Mouse (Mus musculus) lung, postnatal 0 days (tissue): ENCODE data around the gene Fam131b. TPM values are rescaled to one million over a fixed set of nuclear protein-coding genes. Genes with fewer than 3 reads are reported as not detected.

Experiments used
- ATAC-seq: fragments of 200-750 bp; cut with Nextera tagmentation; 2 replicates; pipeline ENCODE4 v1.8.0; 2017; ENCODE audit warnings: moderate library complexity
- DNase-seq: peaks from one replicate; pipeline ENCODE4 v3.0.0-alpha.2; 2016; ENCODE audit warnings: low spot score
- H3K27ac ChIP-seq: fragments of 300-500 bp; sonication (generic); 2 replicates; pipeline ENCODE4 v1.5.1; 2014; ENCODE audit warnings: antibody characterized with exemption, mild to moderate bottlenecking, low read length, mixed read lengths
- H3K27me3 ChIP-seq: fragments of 300-500 bp; sonication (generic); replicated peaks from 2 replicates; pipeline ENCODE4 v1.6.1; 2014; ENCODE audit warnings: low read length, mixed read lengths; ENCODE audit not compliant: insufficient read depth
- H3K36me3 ChIP-seq: fragments of 300-500 bp; sonication (generic); 2 replicates; pipeline ENCODE4 v1.6.1; 2014; ENCODE audit warnings: low read length, mixed read lengths; ENCODE audit not compliant: insufficient read depth
- H3K4me1 ChIP-seq: fragments of 300-500 bp; sonication (generic); 2 replicates; pipeline ENCODE4 v1.6.1; 2014; ENCODE audit warnings: antibody characterized with exemption, low read depth, low read length, mixed read lengths; ENCODE audit not compliant: insufficient read depth
- H3K4me2 ChIP-seq: fragments of 300-500 bp; sonication (generic); replicated peaks from 2 replicates; pipeline ENCODE4 v1.6.1; 2014; ENCODE audit warnings: low read depth, mild to moderate bottlenecking, low read length, moderate library complexity, mixed read lengths
- H3K4me3 ChIP-seq: fragments of 300-500 bp; sonication (generic); 2 replicates; pipeline ENCODE4 v1.5.1; 2014; ENCODE audit warnings: low read depth, low read length
- H3K9ac ChIP-seq: fragments of 300-500 bp; sonication (generic); replicated peaks from 2 replicates; pipeline ENCODE4 v1.6.1; 2014; ENCODE audit warnings: low read depth, mild to moderate bottlenecking
- H3K9me3 ChIP-seq: fragments of 300-500 bp; sonication (generic); 2 replicates; pipeline ENCODE4 v1.6.1; 2016; ENCODE audit warnings: low read length, mixed read lengths
- CTCF ChIP-seq: IDR thresholded peaks from 2 replicates; pipeline ENCODE4 v1.5.1; 2016; ENCODE audit warnings: antibody characterized with exemption, mild to moderate bottlenecking
- EP300 ChIP-seq: IDR thresholded peaks from 2 replicates; pipeline ENCODE4 v1.6.1; 2016; ENCODE audit warnings: antibody characterized with exemption, mild to moderate bottlenecking, control low read depth
- WGBS: fragments of 180-500 bp; shearing (Covaris S2); extraction: QIAGEN DNeasy Blood & Tissue Kit; methylation state at CpG from one replicate; pipeline ENCODE4 v1.1.7; 2014; 5-methylcytosine and 5-hydroxymethylcytosine counted together
- polyA plus RNA-seq: library from polyadenylated mRNA; unstranded; fragments of >200 nt; fragmentation: Nextera tagmentation; extraction: Ambion mirVana; gene quantifications from 2 replicates; pipeline ENCODE4 v1.2.1, GENCODE M21; 2015

Fam131b gene
- polyA plus RNA-seq, 1 experiment from 2014 or later = not detected

GRCm38 (mm10) chr6:42362497-42362896 lies 38.1 kb upstream of the Fam131b start:
- peak; percentile 7 for ATAC-seq
- TF ChIP-seq EP300 = no peak
- no peak for TF ChIP-seq CTCF
- DNase-seq = no peak
- H3K4me1 ChIP-seq = no peaks in the 10 kb centered on the region; the same call in 1 of the 2 replicates
- no peaks in the 10 kb centered on the region for H3K27me3 ChIP-seq
- H3K36me3 ChIP-seq = peaks cover 26% of the 10 kb centered on the region
- no peak overlapping the region for H3K4me3 ChIP-seq
- H3K27ac ChIP-seq = peak overlapping the region; percentile 62
- H3K9ac ChIP-seq = no peak overlapping the region
- no peaks in the 10 kb centered on the region for H3K9me3 ChIP-seq
- WGBS = 67% methylated on average over 1 of the region's 1 CpGs
- H3K4me2 ChIP-seq = no peak overlapping the region

GRCm38 (mm10) chr6:42362074-42362473 lies 37.6 kb upstream of the Fam131b start:
- ATAC-seq = no peak
- no peak for DNase-seq
- WGBS = 50% methylated on average over 1 of the region's 1 CpGs
- Histone ChIP-seq H3K4me2 (no peak overlapping the region), H3K36me3 (peaks cover 30% of the 10 kb centered on the region), H3K27me3 (no peaks in the 10 kb centered on the region), H3K4me3 (no peak overlapping the region), H3K4me1 (no peaks in the 10 kb centered on the region; the same call in 1 of the 2 replicates), H3K9ac (no peak overlapping the region), H3K27ac (peak overlapping the region; percentile 62; the same call in 1 of the 2 replicates), H3K9me3 (no peaks in the 10 kb centered on the region)
- TF ChIP-seq CTCF = no peak
- TF ChIP-seq EP300 = no peak

GRCm38 (mm10) chr6:42361041-42361895 lies 36.8 kb upstream of the Fam131b start:
- Histone ChIP-seq H3K9me3 (no peaks in the 10 kb centered on the region), H3K27me3 (no peaks in the 10 kb centered on the region), H3K9ac (no peak overlapping the region), H3K4me1 (no peaks in the 10 kb centered on the region; the same call in 1 of the 2 replicates), H3K27ac (0 out of 2 replicates have a peak overlapping the region, but pooled peaks have one; percentile 62), H3K4me2 (no peak overlapping the region), H3K36me3 (peaks cover 38% of the 10 kb centered on the region), H3K4me3 (no peak overlapping the region)
- WGBS = 86% methylated on average over 13 of the region's 13 CpGs
- TF ChIP-seq CTCF = no peak
- TF ChIP-seq EP300 = no peak
- ATAC-seq = no peak
- no peak for DNase-seq

GRCm38 (mm10) chr6:42360231-42360840 lies 35.9 kb upstream of the Fam131b start:
- ATAC-seq (no peak), DNase-seq (no peak)
- 80% methylated on average over 6 of the region's 6 CpGs for WGBS
- Histone ChIP-seq H3K27ac (peak overlapping the region; percentile 15; the same call in 1 of the 2 replicates), H3K9me3 (no peaks in the 10 kb centered on the region), H3K27me3 (no peaks in the 10 kb centered on the region), H3K4me3 (no peak overlapping the region), H3K4me1 (no peaks in the 10 kb centered on the region; the same call in 1 of the 2 replicates), H3K9ac (no peak overlapping the region), H3K4me2 (no peak overlapping the region), H3K36me3 (peaks cover 44% of the 10 kb centered on the region)
- TF ChIP-seq EP300 (no peak), CTCF (no peak)

GRCm38 (mm10) chr6:42359364-42360147 lies 35.1 kb upstream of the Fam131b start:
- H3K4me2 ChIP-seq = no peak overlapping the region
- ATAC-seq = no peak
- TF ChIP-seq EP300 (no peak), CTCF (no peak)
- no peaks in the 10 kb centered on the region for H3K9me3 ChIP-seq
- peaks cover 50% of the 10 kb centered on the region for H3K36me3 ChIP-seq
- peak overlapping the region; percentile 7; the same call in 1 of the 2 replicates for H3K27ac ChIP-seq
- H3K4me1 ChIP-seq = peaks cover 5% of the 10 kb centered on the region
- H3K9ac ChIP-seq = no peak overlapping the region
- no peak overlapping the region for H3K4me3 ChIP-seq
- peak; percentile 66 for DNase-seq
- H3K27me3 ChIP-seq = no peaks in the 10 kb centered on the region
- 54% methylated on average over 9 of the region's 9 CpGs for WGBS

GRCm38 (mm10) chr6:42358901-42359300 lies 34.5 kb upstream of the Fam131b start:
- Histone ChIP-seq H3K27ac (0 out of 2 replicates have a peak overlapping the region, but pooled peaks have one; percentile 7), H3K27me3 (no peaks in the 10 kb centered on the region), H3K36me3 (peaks cover 46% of the 10 kb centered on the region), H3K9me3 (no peaks in the 10 kb centered on the region), H3K4me1 (peaks cover 8% of the 10 kb centered on the region), H3K9ac (no peak overlapping the region), H3K4me2 (no peak overlapping the region), H3K4me3 (no peak overlapping the region)
- no peak for ATAC-seq
- DNase-seq = no peak
- 72% methylated on average over 12 of the region's 12 CpGs for WGBS
- TF ChIP-seq EP300 (no peak), CTCF (no peak)
